Mouse (Mus musculus): ENCODE data around the gene Igf2bp2. TPM values are rescaled to one million over a fixed set of nuclear protein-coding genes. Genes with fewer than 3 reads are reported as not detected.

Igf2bp2 gene
- polyA plus RNA-seq, 1 experiment: 3.0 TPM

GRCm38 (mm10) chr16:22160386-22161145, 2.5 kb downstream of the Igf2bp2 start:
- WGBS: 14% methylated on average over 16 of the region's 16 CpGs
- no peak overlapping the region for H3K27ac ChIP-seq (ENCODE audit: control insufficient read depth, insufficient read depth, low read depth, low read length, poor library complexity)
- H3K4me1 ChIP-seq (ENCODE audit: control insufficient read depth, insufficient read depth, low read length): no peaks in the 10 kb centered on the region
- no peak for TF ChIP-seq POLR2A (IDR thresholded peaks at IDR 0.05; ENCODE audit: borderline replicate concordance, control insufficient read depth, low read depth, low read length)
- TF ChIP-seq CTCF (IDR thresholded peaks at IDR 0.05; ENCODE audit: control insufficient read depth, insufficient read depth, low read length): no peak
- no peak overlapping the region for H3K4me3 ChIP-seq (replicated peaks; ENCODE audit: control insufficient read depth, low read depth, low read length)

- no peak overlapping the region for H3K4me3 ChIP-seq (replicated peaks; ENCODE audit: control insufficient read depth, low read depth, low read length)
- H3K4me1 ChIP-seq (ENCODE audit: control insufficient read depth, insufficient read depth, low read length): no peaks in the 10 kb centered on the region
- WGBS: 81% methylated on average over 11 of the region's 11 CpGs
- no peak overlapping the region for H3K27ac ChIP-seq (ENCODE audit: control insufficient read depth, insufficient read depth, low read depth, low read length, poor library complexity)
- TF ChIP-seq CTCF (IDR thresholded peaks at IDR 0.05; ENCODE audit: control insufficient read depth, insufficient read depth, low read length) (no peak), POLR2A (IDR thresholded peaks at IDR 0.05; ENCODE audit: borderline replicate concordance, control insufficient read depth, low read depth, low read length) (no peak)
Observed at GRCm38 (mm10) chr16:22152941-22153444, 10.1 kb downstream of the Igf2bp2 start.

DNA sequence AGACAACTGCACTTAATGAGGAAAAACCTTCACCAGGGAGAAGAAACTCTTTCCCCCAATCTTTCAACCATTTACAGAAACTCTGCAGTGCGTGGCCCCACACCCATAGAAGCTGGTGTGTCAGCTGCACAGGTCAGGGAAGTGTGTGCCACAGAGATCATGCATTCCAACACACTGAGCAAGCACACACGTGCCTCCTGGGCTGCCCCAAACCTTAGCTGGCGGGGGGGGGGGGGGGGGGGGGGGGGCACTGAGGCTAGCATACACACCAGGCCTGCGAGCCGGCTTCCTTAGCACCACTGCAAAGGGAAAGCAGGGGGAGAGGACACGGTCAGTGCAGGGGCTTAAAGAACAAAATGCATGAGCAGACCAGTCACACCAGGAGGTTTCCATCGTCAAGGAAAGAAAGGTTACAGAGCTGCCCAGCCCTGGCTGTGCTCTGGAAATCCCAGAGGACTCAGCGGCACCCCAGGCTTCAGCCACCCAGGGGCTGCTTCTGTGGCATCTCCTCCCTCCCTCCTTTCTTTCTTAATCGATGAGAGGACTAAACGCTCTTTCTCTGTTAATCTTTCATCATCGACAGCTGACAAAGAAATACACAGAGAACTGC, 11.3 kb downstream of the Igf2bp2 start:
- no peak overlapping the region for H3K4me3 ChIP-seq (replicated peaks; ENCODE audit: control insufficient read depth, low read depth, low read length)
- TF ChIP-seq POLR2A (IDR thresholded peaks at IDR 0.05; ENCODE audit: borderline replicate concordance, control insufficient read depth, low read depth, low read length): no peak
- TF ChIP-seq CTCF (IDR thresholded peaks at IDR 0.05; ENCODE audit: control insufficient read depth, insufficient read depth, low read length): no peak
- no peak overlapping the region for H3K27ac ChIP-seq (ENCODE audit: control insufficient read depth, insufficient read depth, low read depth, low read length, poor library complexity)
- no peaks in the 10 kb centered on the region for H3K4me1 ChIP-seq (ENCODE audit: control insufficient read depth, insufficient read depth, low read length)
- WGBS: 39% methylated on average over 10 of the region's 11 CpGs

DNA sequence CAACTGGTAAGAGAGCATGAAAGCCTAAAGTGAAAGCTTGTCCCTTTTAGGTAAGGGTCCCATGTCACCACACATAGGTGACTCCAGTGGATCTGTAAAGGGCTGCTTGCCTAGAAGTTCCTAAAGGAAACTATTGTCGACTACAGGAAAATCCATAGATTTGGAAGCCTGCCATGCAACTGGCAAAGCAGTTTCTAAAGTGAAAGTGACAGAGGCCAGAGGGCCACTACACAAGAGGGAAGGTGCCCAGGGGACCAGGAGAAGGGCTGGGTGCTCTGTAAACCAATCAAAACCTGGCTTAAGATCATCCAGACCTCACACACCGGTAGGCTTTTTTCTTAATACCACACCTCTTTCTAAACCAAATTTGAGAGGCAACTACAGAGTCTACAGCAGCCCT, 12.7 kb downstream of the Igf2bp2 start:
- no peak overlapping the region for H3K4me3 ChIP-seq (replicated peaks; ENCODE audit: control insufficient read depth, low read depth, low read length)
- TF ChIP-seq POLR2A (IDR thresholded peaks at IDR 0.05; ENCODE audit: borderline replicate concordance, control insufficient read depth, low read depth, low read length): no peak
- no peak for TF ChIP-seq CTCF (IDR thresholded peaks at IDR 0.05; ENCODE audit: control insufficient read depth, insufficient read depth, low read length)
- WGBS: 18% methylated on average over 2 of the region's 2 CpGs
- no peak overlapping the region for H3K27ac ChIP-seq (ENCODE audit: control insufficient read depth, insufficient read depth, low read depth, low read length, poor library complexity)
- no peaks in the 10 kb centered on the region for H3K4me1 ChIP-seq (ENCODE audit: control insufficient read depth, insufficient read depth, low read length)

DNA sequence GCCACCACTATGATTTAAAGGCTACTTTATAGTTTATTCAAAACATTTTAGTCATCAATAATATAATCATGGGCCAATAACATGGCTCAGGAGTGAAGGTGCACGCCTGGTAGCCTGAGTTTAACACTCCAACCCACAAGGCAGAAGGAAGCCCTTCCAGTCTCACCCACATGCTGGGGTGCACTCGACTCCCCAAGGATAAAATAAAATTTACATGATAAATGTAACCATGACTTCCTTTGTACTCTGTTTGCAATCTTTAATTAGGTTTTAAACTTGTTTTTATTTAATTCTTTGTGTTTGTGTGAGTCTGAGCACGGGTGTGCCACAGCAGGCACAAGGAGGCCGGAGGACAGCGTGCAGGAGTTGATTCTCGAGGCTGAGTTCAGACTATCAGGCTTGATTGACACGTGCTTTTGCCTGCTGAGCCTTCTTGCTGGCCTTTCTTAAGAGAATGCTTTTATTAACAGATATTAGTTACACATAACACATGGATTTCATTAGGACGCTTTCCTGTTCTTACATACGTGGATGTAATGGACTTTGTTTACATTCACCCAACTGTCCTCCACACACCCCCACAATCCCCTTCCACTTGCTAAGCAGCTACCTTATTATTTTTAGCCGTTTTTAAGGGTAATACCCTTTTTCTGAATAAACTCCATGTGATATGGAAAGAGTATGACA, 13.3 kb downstream of the Igf2bp2 start:
- 68% methylated on average over 10 of the region's 10 CpGs for WGBS
- Histone ChIP-seq H3K4me1 (ENCODE audit: control insufficient read depth, insufficient read depth, low read length) (peaks cover 3% of the 10 kb centered on the region; the same call in 1 of the 2 replicates), H3K4me3 (replicated peaks; ENCODE audit: control insufficient read depth, low read depth, low read length) (no peak overlapping the region), H3K27ac (ENCODE audit: control insufficient read depth, insufficient read depth, low read depth, low read length, poor library complexity) (no peak overlapping the region)
- TF ChIP-seq POLR2A (IDR thresholded peaks at IDR 0.05; ENCODE audit: borderline replicate concordance, control insufficient read depth, low read depth, low read length) (no peak), CTCF (IDR thresholded peaks at IDR 0.05; ENCODE audit: control insufficient read depth, insufficient read depth, low read length) (no peak)

- TF ChIP-seq POLR2A (IDR thresholded peaks at IDR 0.05; ENCODE audit: borderline replicate concordance, control insufficient read depth, low read depth, low read length) (no peak), CTCF (IDR thresholded peaks at IDR 0.05; ENCODE audit: control insufficient read depth, insufficient read depth, low read length) (no peak)
- Histone ChIP-seq H3K4me1 (ENCODE audit: control insufficient read depth, insufficient read depth, low read length) (peaks cover 3% of the 10 kb centered on the region; the same call in 1 of the 2 replicates), H3K27ac (ENCODE audit: control insufficient read depth, insufficient read depth, low read depth, low read length, poor library complexity) (no peak overlapping the region), H3K4me3 (replicated peaks; ENCODE audit: control insufficient read depth, low read depth, low read length) (no peak overlapping the region)
- WGBS: 70% methylated on average over 2 of the region's 2 CpGs
Observed at GRCm38 (mm10) chr16:22149076-22149475, 14.0 kb downstream of the Igf2bp2 start.

GRCm38 (mm10) chr16:22147131-22147530, 16.0 kb downstream of the Igf2bp2 start:
- no peak overlapping the region for H3K27ac ChIP-seq (ENCODE audit: control insufficient read depth, insufficient read depth, low read depth, low read length, poor library complexity)
- peaks cover 3% of the 10 kb centered on the region; the same call in 1 of the 2 replicates for H3K4me1 ChIP-seq (ENCODE audit: control insufficient read depth, insufficient read depth, low read length)
- H3K4me3 ChIP-seq (replicated peaks; ENCODE audit: control insufficient read depth, low read depth, low read length): no peak overlapping the region
- 44% methylated on average over 1 of the region's 1 CpGs for WGBS
- no peak for TF ChIP-seq POLR2A (IDR thresholded peaks at IDR 0.05; ENCODE audit: borderline replicate concordance, control insufficient read depth, low read depth, low read length)
- no peak for TF ChIP-seq CTCF (IDR thresholded peaks at IDR 0.05; ENCODE audit: control insufficient read depth, insufficient read depth, low read length)

- H3K27ac ChIP-seq (ENCODE audit: control insufficient read depth, insufficient read depth, low read depth, low read length, poor library complexity): no peak overlapping the region
- WGBS: 74% methylated on average over 7 of the region's 7 CpGs
- H3K4me1 ChIP-seq (ENCODE audit: control insufficient read depth, insufficient read depth, low read length): peaks cover 3% of the 10 kb centered on the region; the same call in 1 of the 2 replicates
- no peak overlapping the region for H3K4me3 ChIP-seq (replicated peaks; ENCODE audit: control insufficient read depth, low read depth, low read length)
- no peak for TF ChIP-seq POLR2A (IDR thresholded peaks at IDR 0.05; ENCODE audit: borderline replicate concordance, control insufficient read depth, low read depth, low read length)
- TF ChIP-seq CTCF (IDR thresholded peaks at IDR 0.05; ENCODE audit: control insufficient read depth, insufficient read depth, low read length): no peak
Observed at GRCm38 (mm10) chr16:22146071-22146470, 17.0 kb downstream of the Igf2bp2 start.

Data from bone marrow, adult 2 months (tissue).